Mouse (Mus musculus): ENCODE results near the gene Krt4. TPM values are rescaled to one million over a fixed set of nuclear protein-coding genes. Genes with fewer than 3 reads are reported as not detected.

The Krt4 gene
- total RNA-seq, 4 experiments from 2014 or later = not detected

GRCm38 (mm10) chr15:101895216-101895615 is 29.3 kb downstream of the Krt4 start:
- DNase-seq (ENCODE audit: low spot score in 2 of 2) = no peak

DNA sequence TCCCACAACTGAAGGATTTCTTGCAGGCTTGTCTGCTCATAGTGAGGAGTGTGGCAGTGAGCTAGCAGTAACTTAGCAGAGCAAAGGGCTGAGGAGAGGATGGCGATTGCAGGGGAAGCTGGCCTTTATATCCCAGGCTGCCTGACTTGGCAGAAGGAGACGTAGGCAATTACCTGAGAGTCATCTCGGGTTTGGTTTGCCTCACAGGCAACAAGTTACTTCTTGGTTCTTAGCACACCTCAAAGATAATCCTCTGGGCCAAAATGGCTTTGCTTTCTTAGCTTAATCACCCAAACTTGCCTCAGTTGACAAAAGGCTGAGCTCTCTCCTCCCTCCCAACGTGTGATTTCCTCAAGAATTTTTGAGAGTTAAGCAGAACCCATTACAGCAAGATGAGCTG is 31.7 kb downstream of the Krt4 start, which contains the start of gene Krt76:
Gene Krt76, minus strand, starts transcription at position 101 of the 400 bp plus-strand sequence.
- DNase-seq (ENCODE audit: low spot score in 2 of 2) = no peak

DNA sequence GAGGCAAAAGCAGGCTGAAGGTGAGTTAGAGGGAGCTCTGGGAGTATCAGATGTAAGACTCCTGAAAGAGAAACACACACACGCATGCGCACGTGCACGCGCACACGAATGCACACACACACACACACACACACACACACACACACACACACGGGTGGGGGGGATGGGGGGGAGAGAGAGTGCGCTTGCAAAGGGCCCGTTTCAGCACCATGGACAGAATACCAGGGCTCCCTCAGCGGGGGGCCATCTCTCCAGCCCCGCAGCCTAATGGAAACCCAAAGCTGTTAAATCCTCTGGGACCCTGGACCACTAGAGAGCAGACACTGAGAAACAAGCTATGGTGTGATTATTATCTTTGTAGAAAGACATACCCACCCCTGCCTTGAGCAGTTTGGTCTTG is 44.8 kb downstream of the Krt4 start:
- no peak for DNase-seq (ENCODE audit: low spot score in 2 of 2)

GRCm38 (mm10) chr15:101878041-101878440 is 46.5 kb downstream of the Krt4 start:
- no peak for DNase-seq (ENCODE audit: low spot score in 2 of 2)

DNA sequence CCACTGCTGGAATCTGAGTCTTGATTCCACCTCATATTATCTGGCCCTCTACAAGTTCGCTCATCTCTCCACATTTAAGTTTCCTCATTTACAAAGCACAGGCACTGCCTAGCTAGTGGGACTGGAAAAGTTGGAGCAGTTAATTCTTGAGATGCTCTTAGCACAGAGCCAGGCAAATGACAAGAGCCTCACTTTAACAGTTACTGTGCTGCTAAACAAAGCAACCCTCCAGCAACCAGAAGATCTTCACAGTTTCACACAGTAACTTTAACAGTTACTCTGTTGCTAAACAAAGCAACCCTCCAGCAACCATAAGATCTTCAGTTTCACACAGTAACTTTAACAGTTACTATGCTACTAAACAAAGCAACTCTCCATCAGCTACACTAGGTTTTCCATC is 50.2 kb downstream of the Krt4 start:
- no peak for DNase-seq (ENCODE audit: low spot score in 2 of 2)

- no peak for DNase-seq (ENCODE audit: low spot score in 2 of 2)
Measured at GRCm38 (mm10) chr15:101873231-101873630, 51.3 kb downstream of the Krt4 start.

GRCm38 (mm10) chr15:101869431-101869830 is 55.1 kb downstream of the Krt4 start, which contains the start of gene Krt77:
Gene Krt77, minus strand, starts transcription at chr15:101869705.
- DNase-seq (ENCODE audit: low spot score in 2 of 2) = no peak

Small RNAs within 50 kb of the gene (microRNA-seq; reads per million reads assigned to microRNA genes)
- not detected for gene Gm44356

Other genes starting within 250 kb of the Krt4 start
- gene Krt6b, start 244.4 kb downstream of the Krt4 start, total RNA-seq (2022) = not detected
- gene Krt6a, start 230.4 kb downstream of the Krt4 start, total RNA-seq (2022) = not detected
- not detected for gene Krt5, start 211.8 kb downstream of the Krt4 start, total RNA-seq (2022)
- gene Krt71, start 181.6 kb downstream of the Krt4 start, total RNA-seq (2022) = not detected
- not detected for gene Krt72, start 138.3 kb downstream of the Krt4 start, total RNA-seq (2022)
- not detected for gene Krt73, start 122.4 kb downstream of the Krt4 start, total RNA-seq (2022)
- gene Krt2, start 106.6 kb downstream of the Krt4 start, total RNA-seq (2022) = not detected
- gene Krt1, start 73.9 kb downstream of the Krt4 start, total RNA-seq (2022) = not detected
- gene Krt77, start 55.0 kb downstream of the Krt4 start, total RNA-seq (2022) = not detected
- not detected for gene Krt76, start 31.8 kb downstream of the Krt4 start, total RNA-seq (2022)
- gene Krt79, start 15.6 kb upstream of the Krt4 start, total RNA-seq (2022) = not detected
- gene Krt78, start 29.6 kb upstream of the Krt4 start, total RNA-seq (2022) = not detected
- under 1 TPM in 1 of 4 experiments, not detected in 3; 0.32 TPM for gene Krt8, start 79.7 kb upstream of the Krt4 start, total RNA-seq (2022)
- 1 to 10 TPM in 1 of 4 experiments, under 1 TPM in 3; 0.29 to 2.0 (median 0.42) TPM for gene Krt18, start 103.4 kb upstream of the Krt4 start, total RNA-seq (2022)
- gene Eif4b, start 149.0 kb upstream of the Krt4 start, total RNA-seq (2022) = 100 to 1,000 TPM; 227 to 269 (median 241) TPM
- gene Tns2, start 175.7 kb upstream of the Krt4 start, total RNA-seq (2022) = 10 to 100 TPM; 17.3 to 37.7 (median 32.0) TPM
- 1 to 10 TPM; 6.8 to 8.7 (median 7.3) TPM for gene Spryd3, start 211.5 kb upstream of the Krt4 start, total RNA-seq (2022)
- gene Igfbp6, start 219.6 kb upstream of the Krt4 start, total RNA-seq (2022) = 10 to 100 TPM; 14.2 to 49.0 (median 27.1) TPM
- under 1 TPM in 2 of 4 experiments, not detected in 2; 0.10 to 0.21 TPM for gene Soat2, start 225.8 kb upstream of the Krt4 start, total RNA-seq (2022)